Mouse (Mus musculus) layer of hippocampus, postnatal 25 days (tissue): ENCODE data around the gene Fancc. TPM values are rescaled to one million over a fixed set of nuclear protein-coding genes. Genes with fewer than 3 reads are reported as not detected.

Experiments used
- DNase-seq, 2 experiments: peaks; one replicate each; pipeline ENCODE4 v3.0.0; 2022; ENCODE audit warnings: mixed read lengths in 2 of 2, low spot score in 1 of 2; ENCODE audit errors: extremely low spot score in 1 of 2
- total RNA-seq, 2 experiments: library from RNA; stranded (reverse); gene quantifications; 2 replicates each; pipeline ENCODE4 v1.2.3; 2021

Fancc gene
- total RNA-seq, 2 experiments from 2014 or later: 5.4 to 7.7 TPM

- DNase-seq: no peak
These were observed 23.0 kb upstream of the Fancc start for GRCm38 (mm10) chr13:63520110-63520509.

GRCm38 (mm10) chr13:63516535-63516934 is 19.5 kb upstream of the Fancc start:
- no peak for DNase-seq

GRCm38 (mm10) chr13:63515542-63515941 is 18.5 kb upstream of the Fancc start:
- DNase-seq: no peak

- no peak for DNase-seq
These were observed 17.9 kb upstream of the Fancc start for GRCm38 (mm10) chr13:63514931-63515360.

GRCm38 (mm10) chr13:63513374-63514098 is 16.5 kb upstream of the Fancc start:
- DNase-seq: no peak

GRCm38 (mm10) chr13:63512411-63512810 is 15.3 kb upstream of the Fancc start:
- DNase-seq: no peak

- DNase-seq: no peak
These were observed 10.7 kb upstream of the Fancc start for GRCm38 (mm10) chr13:63507821-63508220.

GRCm38 (mm10) chr13:63507001-63507556 is 10.0 kb upstream of the Fancc start:
- no peak for DNase-seq

GRCm38 (mm10) chr13:63506364-63506763 is 9.3 kb upstream of the Fancc start:
- DNase-seq: no peak

GRCm38 (mm10) chr13:63502391-63502790 is 5.3 kb upstream of the Fancc start:
- no peak for DNase-seq

GRCm38 (mm10) chr13:63499489-63499888 is 2.4 kb upstream of the Fancc start:
- no peak for DNase-seq

GRCm38 (mm10) chr13:63487707-63488042 is 9.4 kb downstream of the Fancc start:
- DNase-seq: no peak

GRCm38 (mm10) chr13:63486791-63487706 is 10.0 kb downstream of the Fancc start:
- DNase-seq: no peak

- no peak for DNase-seq
These were observed 21.7 kb downstream of the Fancc start for GRCm38 (mm10) chr13:63475356-63475755.

GRCm38 (mm10) chr13:63452898-63453297 is 44.2 kb downstream of the Fancc start:
- DNase-seq: peak in 1 of 2 experiments; percentile 4

GRCm38 (mm10) chr13:63451140-63451539 is 45.9 kb downstream of the Fancc start:
- no peak for DNase-seq

GRCm38 (mm10) chr13:63445419-63445818 is 51.7 kb downstream of the Fancc start:
- no peak for DNase-seq

- DNase-seq: peak in 1 of 2 experiments; percentile 8
These were observed 64.3 kb downstream of the Fancc start for GRCm38 (mm10) chr13:63432759-63433158.

- no peak for DNase-seq
These were observed 65.3 kb downstream of the Fancc start for GRCm38 (mm10) chr13:63431857-63432191.

GRCm38 (mm10) chr13:63431030-63431856 is 65.8 kb downstream of the Fancc start:
- DNase-seq: peak; percentile 80 to 85

GRCm38 (mm10) chr13:63430681-63431029 is 66.4 kb downstream of the Fancc start:
- DNase-seq: no peak
